Mouse (Mus musculus) E14TG2a.4 (cell line): ENCODE results near the gene Prkg1.
A peak's percentile ranks its signal among the peaks of the same experiment; 100 is the strongest.

ENCODE experiments used
- H3K27me3 ChIP-seq: 2 replicates; pipeline ENCODE4 v1.6.1; 2014; ENCODE audit warnings: low read length, control low read depth; ENCODE audit not compliant: insufficient read depth
- H3K36me3 ChIP-seq: 2 replicates; pipeline ENCODE4 v1.6.1; 2014; ENCODE audit warnings: low read length, control low read depth; ENCODE audit not compliant: insufficient read depth
- H3K4me1 ChIP-seq: replicated peaks from 2 replicates; pipeline ENCODE4 v1.6.1; 2014; ENCODE audit warnings: low read depth, low read length, control low read depth
- H3K4me3 ChIP-seq: replicated peaks from 2 replicates; pipeline ENCODE4 v1.5.1; 2014; ENCODE audit warnings: mild to moderate bottlenecking, low read length
- H3K9me3 ChIP-seq: 2 replicates; pipeline ENCODE4 v1.6.1; 2014; ENCODE audit warnings: low read length, control low read depth
- CTCF ChIP-seq: conservative IDR thresholded peaks from 2 replicates; pipeline ENCODE4 v1.5.1; 2014; ENCODE audit warnings: low read length
- NANOG ChIP-seq: IDR thresholded peaks from 2 replicates; pipeline ENCODE4 v1.6.1; 2014; ENCODE audit warnings: borderline replicate concordance, low read length, mixed read lengths
- POU5F1 ChIP-seq: IDR thresholded peaks from 2 replicates; pipeline ENCODE4 v1.6.1; 2014; ENCODE audit warnings: low read length, borderline replicate concordance

The Prkg1 gene

GRCm38 (mm10) chr19:30843052-30843564 is 921.7 kb downstream of the Prkg1 start:
- TF ChIP-seq NANOG (no peak), CTCF (peak; percentile 43)
- Histone ChIP-seq H3K36me3 (no peaks in the 10 kb centered on the region), H3K4me3 (no peak overlapping the region), H3K9me3 (peaks cover 3% of the 10 kb centered on the region; the same call in 1 of the 2 replicates), H3K4me1 (no peaks in the 10 kb centered on the region), H3K27me3 (no peaks in the 10 kb centered on the region)

DNA sequence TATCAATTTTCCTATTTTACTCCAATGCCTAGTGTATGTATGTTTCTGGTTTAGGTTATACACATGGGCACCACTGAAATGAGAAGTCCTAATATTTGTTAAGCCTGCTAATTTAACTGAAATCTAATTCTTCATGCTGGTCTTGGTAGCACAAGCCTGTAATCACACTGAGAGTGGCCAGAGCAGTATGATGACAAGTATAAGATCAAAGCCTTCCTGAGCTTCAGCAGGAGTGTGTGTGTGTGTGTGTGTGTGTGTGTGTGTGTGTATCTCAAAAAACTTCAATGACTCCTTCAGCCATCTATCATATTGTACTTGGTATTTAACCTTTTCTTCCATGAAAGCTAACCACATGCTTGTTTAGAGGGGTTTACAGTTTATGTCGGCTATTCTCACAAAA is 922.2 kb downstream of the Prkg1 start:
- no peaks in the 10 kb centered on the region for H3K27me3 ChIP-seq
- H3K9me3 ChIP-seq: no peaks in the 10 kb centered on the region
- H3K4me3 ChIP-seq: no peak overlapping the region
- no peaks in the 10 kb centered on the region for H3K36me3 ChIP-seq
- TF ChIP-seq NANOG: no peak
- no peak for TF ChIP-seq CTCF
- no peak for TF ChIP-seq POU5F1
- H3K4me1 ChIP-seq: no peaks in the 10 kb centered on the region

DNA sequence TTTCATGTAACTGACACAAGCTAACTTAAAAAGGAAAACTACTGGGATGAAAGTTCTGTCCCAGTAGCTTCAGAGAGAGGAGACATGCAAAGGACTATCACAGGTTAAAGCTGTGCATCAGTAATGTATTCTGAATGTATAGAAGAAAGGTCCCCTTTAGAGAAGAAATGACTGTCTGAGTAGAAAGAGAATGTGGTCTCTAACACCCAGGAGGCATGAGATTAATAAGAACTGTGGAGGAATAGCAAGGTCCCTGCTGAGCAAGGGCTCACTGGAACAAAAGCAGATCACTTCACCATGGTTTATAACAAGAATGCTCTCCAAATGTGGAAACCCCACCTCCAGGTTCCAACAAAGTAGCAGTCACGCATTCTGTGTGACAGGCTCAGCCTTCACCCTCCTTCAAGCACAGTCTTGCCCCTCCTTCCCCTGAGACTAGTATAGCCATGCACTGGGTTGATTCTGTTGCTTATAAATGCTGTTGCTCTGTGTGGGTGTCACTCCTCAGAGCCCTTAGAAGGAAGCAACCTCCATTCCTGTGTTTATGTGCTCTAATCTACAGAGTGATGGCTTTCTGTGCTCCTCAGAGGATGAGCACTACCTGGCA is 931.7 kb downstream of the Prkg1 start:
- H3K4me1 ChIP-seq: peaks cover 12% of the 10 kb centered on the region
- no peak for TF ChIP-seq NANOG
- TF ChIP-seq POU5F1: no peak
- no peak for TF ChIP-seq CTCF
- no peaks in the 10 kb centered on the region for H3K36me3 ChIP-seq
- H3K27me3 ChIP-seq: no peaks in the 10 kb centered on the region
- H3K9me3 ChIP-seq: no peaks in the 10 kb centered on the region
- H3K4me3 ChIP-seq: no peak overlapping the region

DNA sequence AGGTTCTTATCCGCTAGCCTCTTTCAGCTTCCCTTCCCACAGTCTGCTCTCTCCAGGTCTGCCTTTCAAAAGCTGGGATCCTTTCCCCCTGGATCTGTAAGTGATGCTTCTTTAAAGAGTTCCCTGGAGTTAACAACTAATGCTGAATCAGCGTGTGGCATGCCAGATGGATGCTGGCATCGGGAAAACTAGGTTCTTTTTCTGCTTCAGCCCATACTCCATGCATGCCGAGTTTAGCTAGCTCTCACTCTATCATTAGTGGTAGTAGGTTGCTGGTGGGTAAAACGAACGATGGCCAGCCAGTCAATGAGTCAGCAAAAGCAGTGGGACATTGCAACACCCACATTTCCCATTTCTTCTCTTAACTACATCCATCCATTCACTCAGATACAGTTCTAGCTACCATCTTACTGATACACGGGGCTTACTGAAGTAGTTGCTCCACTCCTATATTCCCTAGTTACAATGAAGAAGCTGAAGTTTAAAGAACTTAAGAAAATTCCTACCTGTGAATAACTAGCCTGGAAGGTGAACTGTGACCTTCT is 935.5 kb downstream of the Prkg1 start:
- Histone ChIP-seq H3K9me3 (no peaks in the 10 kb centered on the region), H3K4me1 (no peaks in the 10 kb centered on the region), H3K4me3 (no peak overlapping the region), H3K27me3 (no peaks in the 10 kb centered on the region), H3K36me3 (no peaks in the 10 kb centered on the region)
- TF ChIP-seq CTCF (no peak), POU5F1 (no peak), NANOG (no peak)

GRCm38 (mm10) chr19:30827820-30828219 is 937.0 kb downstream of the Prkg1 start:
- no peaks in the 10 kb centered on the region for H3K36me3 ChIP-seq
- H3K4me1 ChIP-seq: no peaks in the 10 kb centered on the region
- no peaks in the 10 kb centered on the region for H3K27me3 ChIP-seq
- no peak overlapping the region for H3K4me3 ChIP-seq
- H3K9me3 ChIP-seq: no peaks in the 10 kb centered on the region
- no peak for TF ChIP-seq NANOG
- TF ChIP-seq POU5F1: no peak
- TF ChIP-seq CTCF: peak; percentile 86

GRCm38 (mm10) chr19:30826106-30826505 is 938.7 kb downstream of the Prkg1 start:
- no peak for TF ChIP-seq NANOG
- TF ChIP-seq POU5F1: no peak
- TF ChIP-seq CTCF: no peak
- Histone ChIP-seq H3K36me3 (no peaks in the 10 kb centered on the region), H3K27me3 (no peaks in the 10 kb centered on the region)

GRCm38 (mm10) chr19:30815661-30816060 is 949.2 kb downstream of the Prkg1 start:
- no peaks in the 10 kb centered on the region for H3K36me3 ChIP-seq
- H3K4me3 ChIP-seq: no peak overlapping the region
- no peaks in the 10 kb centered on the region for H3K9me3 ChIP-seq
- H3K27me3 ChIP-seq: no peaks in the 10 kb centered on the region
- H3K4me1 ChIP-seq: no peaks in the 10 kb centered on the region
- TF ChIP-seq CTCF (no peak), NANOG (no peak)

More at GRCm38 (mm10) chr19:30826106-30826505, 938.7 kb downstream of the Prkg1 start:
- Histone ChIP-seq H3K4me3 (no peak overlapping the region), H3K9me3 (no peaks in the 10 kb centered on the region), H3K4me1 (no peaks in the 10 kb centered on the region)

DNA sequence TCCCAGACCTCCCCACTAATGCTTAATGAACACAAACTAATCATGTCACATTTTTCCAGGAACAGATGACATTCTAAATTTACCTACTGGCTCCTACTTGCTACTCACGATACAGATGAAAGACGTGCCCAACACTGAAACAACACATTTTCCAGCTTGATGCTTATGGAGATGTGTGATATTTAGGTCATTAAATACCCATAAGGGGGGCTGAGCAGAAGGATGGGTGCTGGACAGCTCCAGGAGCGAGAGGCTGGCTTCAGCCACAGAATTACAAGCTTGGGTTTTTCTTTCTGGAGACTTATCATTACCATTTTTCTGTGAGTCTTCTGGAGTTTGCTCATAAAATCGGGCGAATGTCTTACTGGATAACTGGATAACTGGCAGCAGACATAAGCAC is 958.6 kb downstream of the Prkg1 start:
- H3K27me3 ChIP-seq: no peaks in the 10 kb centered on the region
- H3K4me3 ChIP-seq: no peak overlapping the region
- H3K36me3 ChIP-seq: no peaks in the 10 kb centered on the region
- no peaks in the 10 kb centered on the region for H3K9me3 ChIP-seq
- TF ChIP-seq NANOG (no peak), CTCF (no peak)
- no peaks in the 10 kb centered on the region for H3K4me1 ChIP-seq

DNA sequence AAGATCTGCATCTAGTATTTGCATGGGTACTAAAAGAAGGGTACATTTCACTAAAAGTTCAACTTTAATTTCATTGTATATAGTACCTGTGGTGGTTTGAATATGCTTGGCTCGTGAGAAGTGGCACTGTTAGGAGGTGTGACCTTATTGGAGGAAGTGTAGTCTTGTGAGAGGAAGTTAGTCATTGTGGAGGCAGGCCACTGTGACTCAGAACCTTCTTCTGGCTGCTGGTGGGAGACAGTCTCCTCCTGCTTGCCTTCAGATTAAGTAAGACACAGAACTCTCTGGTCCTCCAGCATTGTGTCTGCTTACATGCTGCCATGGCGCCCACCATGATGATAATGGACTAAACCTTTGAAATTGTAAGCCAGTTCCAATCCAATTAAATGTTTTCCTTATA is 984.0 kb downstream of the Prkg1 start:
- H3K4me1 ChIP-seq: no peaks in the 10 kb centered on the region
- H3K4me3 ChIP-seq: no peak overlapping the region
- no peak for TF ChIP-seq CTCF
- TF ChIP-seq POU5F1: no peak
- TF ChIP-seq NANOG: no peak
- no peaks in the 10 kb centered on the region for H3K36me3 ChIP-seq
- no peaks in the 10 kb centered on the region for H3K27me3 ChIP-seq
- no peaks in the 10 kb centered on the region for H3K9me3 ChIP-seq
